Mouse (Mus musculus) Patski (cell line): ENCODE data around the gene Gm11168. TPM values are rescaled to one million over a fixed set of nuclear protein-coding genes. Genes with fewer than 3 reads are reported as not detected.
"Not testable (repeated sequence)": the region's sequence is repeated elsewhere in the genome, so short reads cannot be mapped to it uniquely, and the experiment has no call there.

Experiments used
- ATAC-seq: fragments of 100-300 bp; one replicate; pipeline ENCODE4 v1.8.0; 2021
- CTCF ChIA-PET: fragments of 350-600 bp; sonication (Branson Sonifier 250); formaldehyde crosslinking; loops from one replicate; lab custom pipeline; 2022; ENCODE audit warnings: inconsistent platforms; lab: Charles Lee
- POLR2A ChIA-PET: fragments of 350-600 bp; sonication (Branson Sonifier 250); formaldehyde crosslinking; loops from one replicate; lab custom pipeline; 2022; ENCODE audit warnings: antibody characterized with exemption, inconsistent platforms; lab: Charles Lee
- DNase-seq: peaks from one replicate; pipeline ENCODE4 v3.0.0-alpha.2; 2011; ENCODE audit warnings: low read depth, low spot score
- H3K27me3 ChIP-seq: fragments of 371-371 bp; one replicate; pipeline ENCODE4 v1.5.1; 2021
- in situ Hi-C: fragments of 300-500 bp; cut with MboI; formaldehyde crosslinking; loops from 3 replicates; pipeline ENCODE4 v1.11.1; 2018; ENCODE audit warnings: low pct_unique_long_range_greater_than_20kb, mixed read lengths
- polyA plus RNA-seq: library from polyadenylated mRNA; unstranded; gene quantifications from one replicate; pipeline ENCODE4 v1.2.3, GENCODE M21; 2021

The Gm11168 gene
- polyA plus RNA-seq, 1 experiment from 2014 or later, result not detected

GRCm38 (mm10) chr9:3019835-3020727, 16.9 kb downstream of the Gm11168 start:
- ATAC-seq, DNase-seq, in situ Hi-C loops, H3K27me3 ChIP-seq, POLR2A ChIA-PET, CTCF ChIA-PET: not testable (repeated sequence)

GRCm38 (mm10) chr9:3022316-3023008, 19.3 kb downstream of the Gm11168 start:
- H3K27me3 ChIP-seq, POLR2A ChIA-PET, CTCF ChIA-PET, ATAC-seq, DNase-seq, in situ Hi-C loops: not testable (repeated sequence)

- H3K27me3 ChIP-seq, DNase-seq, ATAC-seq, in situ Hi-C loops, CTCF ChIA-PET, POLR2A ChIA-PET: not testable (repeated sequence)
Observed at GRCm38 (mm10) chr9:3023312-3023984, 20.3 kb downstream of the Gm11168 start, which contains the start of gene Gm10718. Gene Gm10718 (plus strand): TSS chr9:3023547.

GRCm38 (mm10) chr9:3023985-3024648, 21.0 kb downstream of the Gm11168 start:
- POLR2A ChIA-PET, DNase-seq, ATAC-seq, in situ Hi-C loops, H3K27me3 ChIP-seq, CTCF ChIA-PET: not testable (repeated sequence)

- DNase-seq, in situ Hi-C loops, CTCF ChIA-PET, H3K27me3 ChIP-seq, ATAC-seq, POLR2A ChIA-PET: not testable (repeated sequence)
Observed at GRCm38 (mm10) chr9:3024912-3025467, 21.8 kb downstream of the Gm11168 start, which contains the start of gene Gm10717. Gene Gm10717 (plus strand): TSS chr9:3025417.

- H3K27me3 ChIP-seq, ATAC-seq, POLR2A ChIA-PET, CTCF ChIA-PET, in situ Hi-C loops, DNase-seq: not testable (repeated sequence)
Observed at GRCm38 (mm10) chr9:3025653-3026052, 22.5 kb downstream of the Gm11168 start.

- POLR2A ChIA-PET, H3K27me3 ChIP-seq, ATAC-seq, CTCF ChIA-PET, in situ Hi-C loops, DNase-seq: not testable (repeated sequence)
Observed at GRCm38 (mm10) chr9:3026136-3026535, 23.0 kb downstream of the Gm11168 start.

GRCm38 (mm10) chr9:3026741-3027140, 23.6 kb downstream of the Gm11168 start:
- CTCF ChIA-PET, ATAC-seq: not testable (repeated sequence)

GRCm38 (mm10) chr9:3027200-3027599, 24.1 kb downstream of the Gm11168 start:
- in situ Hi-C loops, DNase-seq: not testable (repeated sequence)

More at GRCm38 (mm10) chr9:3026741-3027140, 23.6 kb downstream of the Gm11168 start:
- DNase-seq, POLR2A ChIA-PET, in situ Hi-C loops, H3K27me3 ChIP-seq: not testable (repeated sequence)

GRCm38 (mm10) chr9:3029276-3030000, 26.3 kb downstream of the Gm11168 start:
- CTCF ChIA-PET, in situ Hi-C loops, ATAC-seq, POLR2A ChIA-PET, H3K27me3 ChIP-seq, DNase-seq: not testable (repeated sequence)

More at GRCm38 (mm10) chr9:3027200-3027599, 24.1 kb downstream of the Gm11168 start:
- CTCF ChIA-PET, H3K27me3 ChIP-seq, POLR2A ChIA-PET, ATAC-seq: not testable (repeated sequence)

GRCm38 (mm10) chr9:3030677-3031318, 27.7 kb downstream of the Gm11168 start:
- peak; percentile 100 for DNase-seq
- POLR2A ChIA-PET, CTCF ChIA-PET, H3K27me3 ChIP-seq, in situ Hi-C loops, ATAC-seq: not testable (repeated sequence)

- in situ Hi-C loops, ATAC-seq, CTCF ChIA-PET, DNase-seq, H3K27me3 ChIP-seq, POLR2A ChIA-PET: not testable (repeated sequence)
Observed at GRCm38 (mm10) chr9:3034299-3034698, 31.2 kb downstream of the Gm11168 start, which contains the start of gene Gm17535. Gene Gm17535 (plus strand): TSS chr9:3034599.

- DNase-seq, CTCF ChIA-PET, POLR2A ChIA-PET, in situ Hi-C loops, ATAC-seq, H3K27me3 ChIP-seq: not testable (repeated sequence)
Observed at GRCm38 (mm10) chr9:3036577-3036976, 33.4 kb downstream of the Gm11168 start, which contains the start of gene Gm10715. Gene Gm10715 (plus strand): TSS chr9:3036877.
